Mouse (Mus musculus) gonadal fat pad, adult 2 months (tissue): ENCODE measurements around the gene Mtmr11. TPM values are rescaled to one million over a fixed set of nuclear protein-coding genes. Genes with fewer than 3 reads are reported as not detected.
"Not testable (repeated sequence)": the region's sequence is repeated elsewhere in the genome, so short reads cannot be mapped to it uniquely, and the experiment has no call there.

ENCODE experiments used
- DNase-seq: peaks from one replicate; pipeline ENCODE4 v3.0.0-alpha.2; 2012; ENCODE audit warnings: low read depth
- polyA plus RNA-seq: library from polyadenylated mRNA; depleted of rRNA; stranded (reverse); fragments of >200 nt; gene quantifications from 2 replicates; pipeline ENCODE4 v1.2.3, GENCODE M21; 2012

Mtmr11 gene
- polyA plus RNA-seq, 1 experiment = 14.2 TPM

- DNase-seq = no peak
These were observed 9.9 kb downstream of the Mtmr11 start for GRCm38 (mm10) chr3:96171583-96172196.

- DNase-seq = no peak
These were observed 10.7 kb downstream of the Mtmr11 start, which contains the start of gene Sf3b4 for GRCm38 (mm10) chr3:96172197-96173178. Gene Sf3b4 (plus strand): TSS chr3:96172332.

- DNase-seq = no peak
These were observed 11.4 kb downstream of the Mtmr11 start for GRCm38 (mm10) chr3:96173185-96173584.

- not testable (repeated sequence) for DNase-seq
These were observed 12.2 kb downstream of the Mtmr11 start for GRCm38 (mm10) chr3:96174042-96174441.

GRCm38 (mm10) chr3:96175251-96175650 lies 13.4 kb downstream of the Mtmr11 start:
- no peak for DNase-seq

GRCm38 (mm10) chr3:96178427-96178826 lies 16.6 kb downstream of the Mtmr11 start:
- no peak for DNase-seq

GRCm38 (mm10) chr3:96178902-96179301 lies 17.1 kb downstream of the Mtmr11 start:
- no peak for DNase-seq

GRCm38 (mm10) chr3:96179531-96179930 lies 17.7 kb downstream of the Mtmr11 start:
- DNase-seq = no peak

GRCm38 (mm10) chr3:96180727-96181477 lies 19.1 kb downstream of the Mtmr11 start, which contains the start of gene Sv2a:
Gene Sv2a (plus strand): TSS chr3:96181151.
- DNase-seq = no peak

GRCm38 (mm10) chr3:96181510-96182381 lies 19.9 kb downstream of the Mtmr11 start:
- no peak for DNase-seq

GRCm38 (mm10) chr3:96182382-96182776 lies 20.6 kb downstream of the Mtmr11 start:
- DNase-seq = no peak

GRCm38 (mm10) chr3:96192977-96193376 lies 31.2 kb downstream of the Mtmr11 start:
- no peak for DNase-seq

- DNase-seq = no peak
These were observed 33.2 kb downstream of the Mtmr11 start for GRCm38 (mm10) chr3:96194966-96195365.

GRCm38 (mm10) chr3:96195616-96196313 lies 34.0 kb downstream of the Mtmr11 start:
- no peak for DNase-seq

- no peak for DNase-seq
These were observed 34.8 kb downstream of the Mtmr11 start for GRCm38 (mm10) chr3:96196437-96197128.

- DNase-seq = no peak
These were observed 35.4 kb downstream of the Mtmr11 start for GRCm38 (mm10) chr3:96197129-96197749.

- DNase-seq = peak; percentile 17
These were observed 36.4 kb downstream of the Mtmr11 start for GRCm38 (mm10) chr3:96198181-96198580.

GRCm38 (mm10) chr3:96198601-96199251 lies 36.9 kb downstream of the Mtmr11 start:
- not testable (repeated sequence) for DNase-seq

- no peak for DNase-seq
These were observed 37.9 kb downstream of the Mtmr11 start for GRCm38 (mm10) chr3:96199731-96200130.
